Mouse (Mus musculus): ENCODE measurements around the gene Eif2s2. TPM values are rescaled to one million over a fixed set of nuclear protein-coding genes. Genes with fewer than 3 reads are reported as not detected.
"Not testable (repeated sequence)": the region's sequence is repeated elsewhere in the genome, so short reads cannot be mapped to it uniquely, and the experiment has no call there.

Eif2s2 gene
- 93.9 and 103 TPM in 2 replicates for polyA plus RNA-seq (2016; fragmentation: Nextera tagmentation; extraction: Ambion mirVana)

DNA sequence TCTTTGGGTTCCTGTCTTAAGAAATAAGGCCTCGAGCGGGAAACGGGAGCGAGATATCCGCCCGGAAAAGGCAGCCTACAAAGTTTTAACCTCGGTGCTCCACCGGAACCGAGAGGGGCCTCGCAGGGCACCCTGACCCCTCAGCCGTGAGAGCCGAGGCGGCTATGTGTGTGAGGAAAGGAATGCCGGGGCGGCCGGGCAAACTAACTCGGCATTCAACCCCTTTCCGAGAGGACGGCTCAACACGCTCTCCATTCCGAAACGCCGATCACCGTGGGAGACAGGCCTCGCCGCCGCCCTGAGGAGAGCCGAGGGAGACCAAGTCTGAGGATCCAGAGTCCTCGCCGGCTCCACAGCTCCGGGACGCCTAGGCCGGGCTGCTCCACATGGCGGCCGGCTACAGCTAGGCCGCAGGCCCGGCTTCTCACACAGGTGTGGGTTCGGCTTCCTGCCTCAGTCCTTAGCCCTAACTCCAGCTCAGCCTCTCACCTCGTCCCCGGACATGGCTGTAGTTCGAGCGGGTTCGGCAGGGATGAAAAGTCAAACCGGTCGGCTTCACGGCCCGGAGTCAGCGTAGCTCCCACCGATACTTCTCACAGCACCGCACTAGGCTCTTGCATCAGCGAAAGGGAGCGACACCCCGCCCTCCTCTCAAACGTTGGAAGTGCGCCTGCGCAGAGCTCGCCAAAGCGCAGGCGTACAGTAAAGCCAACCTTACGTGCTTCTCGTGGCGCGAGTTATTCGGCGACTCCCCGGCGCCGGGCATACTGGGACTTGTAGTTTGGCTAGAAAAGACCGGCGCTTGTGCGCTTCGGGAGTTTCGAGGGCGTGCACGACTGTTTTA lies at the start of gene Eif2s2:
Eif2s2 (minus strand) TSS at position 735 of the 844 bp plus-strand sequence.
- Histone ChIP-seq H3K27me3 (0 out of 2 replicates have a peak, but pooled peaks cover 3% of the 10 kb centered on the region), H3K27ac (replicated peaks) (peak within 1 kb of the TSS; percentile 77), H3K9me3 (no peaks in the 10 kb centered on the region), H3K4me2 (replicated peaks) (peak within 1 kb of the TSS; percentile 77), H3K4me1 (peaks cover 15% of the 10 kb centered on the region), H3K36me3 (peaks cover 5% of the 10 kb centered on the region; the same call in 1 of the 2 replicates), H3K4me3 (peak within 1 kb of the TSS; percentile 84), H3K9ac (replicated peaks) (peak within 1 kb of the TSS; percentile 91)
- ATAC-seq (ENCODE audit: low FRiP score, low read depth): peak; percentile 99
- under 1% methylated on average over 75 of the region's 75 CpGs for WGBS

DNA sequence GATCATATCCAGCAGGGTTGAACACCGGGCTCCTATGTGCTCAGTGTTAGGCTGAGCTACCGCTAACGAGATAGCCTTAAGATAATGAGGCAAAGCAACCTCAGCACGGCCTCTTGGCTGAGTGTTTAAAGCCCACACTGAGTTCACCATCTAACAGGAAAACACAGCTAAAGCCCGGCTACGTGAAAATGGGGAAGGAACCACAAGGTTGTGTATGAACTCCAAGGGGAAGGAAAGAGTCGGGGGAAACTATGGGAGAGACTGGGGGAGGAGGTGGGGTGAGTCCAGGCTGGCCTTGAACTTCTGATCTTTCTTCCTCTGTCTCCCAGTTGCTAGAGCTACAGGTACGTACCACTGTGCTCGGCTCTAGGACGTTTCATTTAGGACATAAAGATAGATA lies 49.2 kb upstream of the Eif2s2 start:
- H3K9ac ChIP-seq (replicated peaks): no peak overlapping the region
- 84% methylated on average over 10 of the region's 10 CpGs for WGBS
- H3K9me3 ChIP-seq: no peaks in the 10 kb centered on the region
- no peak overlapping the region for H3K4me2 ChIP-seq (replicated peaks)
- peaks cover 11% of the 10 kb centered on the region; the same call in 1 of the 2 replicates for H3K4me1 ChIP-seq
- no peaks in the 10 kb centered on the region for H3K36me3 ChIP-seq
- H3K27me3 ChIP-seq: peaks cover 5% of the 10 kb centered on the region; the same call in 1 of the 2 replicates
- H3K27ac ChIP-seq (replicated peaks): no peak overlapping the region
- ATAC-seq (ENCODE audit: low FRiP score, low read depth): no peak
- H3K4me3 ChIP-seq: no peak overlapping the region

DNA sequence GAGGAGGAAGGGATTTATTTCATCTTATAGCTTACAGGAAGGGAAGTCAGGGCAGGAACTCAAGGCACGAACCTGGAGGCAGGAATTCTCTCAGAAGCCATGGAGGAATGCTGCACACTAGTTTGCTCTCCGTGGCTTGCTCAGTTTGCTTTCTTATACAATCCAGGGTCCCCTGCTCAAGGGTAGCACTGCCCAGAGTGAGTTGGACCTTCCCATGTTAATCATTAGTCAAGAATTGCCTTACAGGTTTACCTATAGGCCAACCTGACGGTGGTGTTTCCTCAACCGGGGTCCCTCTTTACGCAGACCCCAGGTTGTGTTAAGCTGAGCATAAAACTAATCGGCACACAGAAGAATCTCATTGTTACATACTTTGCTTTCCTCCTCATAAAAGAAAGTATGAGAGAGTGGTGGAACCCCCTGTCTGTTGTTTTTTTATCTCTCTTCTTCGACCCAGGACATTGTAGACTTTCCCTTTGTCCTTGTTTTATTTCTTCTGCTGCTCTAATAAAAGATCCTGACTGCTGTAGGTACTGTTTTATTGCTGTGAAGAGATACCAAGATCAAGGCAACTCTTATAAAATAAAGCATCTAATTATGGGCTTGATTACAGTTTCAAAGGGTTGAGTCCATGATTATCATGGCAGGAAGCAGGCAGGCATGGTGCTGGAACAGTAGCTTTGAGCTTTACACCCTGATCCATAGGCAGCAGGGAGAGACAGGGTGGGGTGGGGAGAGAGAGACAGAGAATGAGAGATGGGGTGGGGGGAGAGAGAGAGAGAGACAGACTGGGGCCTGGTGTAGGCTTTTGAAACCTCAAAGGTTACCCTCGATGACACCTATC lies 45.0 kb upstream of the Eif2s2 start:
- 88% methylated on average over 8 of the region's 8 CpGs for WGBS
- no peak for ATAC-seq (ENCODE audit: low FRiP score, low read depth)

DNA sequence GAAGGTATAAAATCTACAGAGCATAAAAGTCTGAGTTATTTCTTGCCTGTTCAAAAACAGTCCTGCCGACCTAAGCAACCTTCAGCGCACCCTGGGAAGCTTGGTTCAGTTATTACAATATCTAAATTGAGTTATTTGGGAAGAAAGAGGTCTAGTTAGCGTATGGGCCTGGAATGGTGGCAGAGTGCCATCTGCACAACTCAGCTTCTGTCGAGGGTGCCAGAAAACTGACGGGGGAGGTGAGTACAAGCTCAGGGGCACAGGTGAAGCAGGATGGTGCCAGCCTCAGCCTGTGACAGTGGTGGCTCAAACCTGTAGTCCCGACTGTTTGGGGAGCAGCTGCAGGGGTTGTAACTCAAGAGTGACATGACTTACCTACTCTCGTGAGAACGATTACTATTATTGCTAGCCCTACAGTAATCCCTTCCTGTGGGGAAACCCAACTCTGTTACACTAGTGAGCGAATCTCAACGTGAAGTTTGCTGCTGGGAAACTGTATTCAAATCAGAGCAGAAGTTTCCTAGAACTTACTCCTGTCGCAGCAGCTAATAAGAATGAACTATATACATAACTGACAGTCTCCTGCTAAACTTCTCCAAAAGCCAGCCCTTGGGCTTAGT lies 43.9 kb upstream of the Eif2s2 start:
- H3K4me1 ChIP-seq: 0 out of 2 replicates have a peak, but pooled peaks cover 4% of the 10 kb centered on the region
- WGBS: 80% methylated on average over 11 of the region's 11 CpGs
- H3K9ac ChIP-seq (replicated peaks): no peak overlapping the region
- H3K27ac ChIP-seq (replicated peaks): no peak overlapping the region
- H3K4me3 ChIP-seq: no peak overlapping the region
- no peak for ATAC-seq (ENCODE audit: low FRiP score, low read depth)
- H3K9me3 ChIP-seq: no peaks in the 10 kb centered on the region
- H3K27me3 ChIP-seq: no peaks in the 10 kb centered on the region; the same call in 1 of the 2 replicates
- no peaks in the 10 kb centered on the region for H3K36me3 ChIP-seq
- no peak overlapping the region for H3K4me2 ChIP-seq (replicated peaks)

More for the DNA sequence above, 45.0 kb upstream of the Eif2s2 start:
- Histone ChIP-seq H3K4me1 (peaks cover 9% of the 10 kb centered on the region; the same call in 1 of the 2 replicates), H3K9me3 (no peaks in the 10 kb centered on the region), H3K27me3 (peaks cover 5% of the 10 kb centered on the region; the same call in 1 of the 2 replicates), H3K4me2 (replicated peaks) (no peak overlapping the region), H3K9ac (replicated peaks) (no peak overlapping the region), H3K27ac (replicated peaks) (no peak overlapping the region), H3K4me3 (no peak overlapping the region), H3K36me3 (no peaks in the 10 kb centered on the region)

DNA sequence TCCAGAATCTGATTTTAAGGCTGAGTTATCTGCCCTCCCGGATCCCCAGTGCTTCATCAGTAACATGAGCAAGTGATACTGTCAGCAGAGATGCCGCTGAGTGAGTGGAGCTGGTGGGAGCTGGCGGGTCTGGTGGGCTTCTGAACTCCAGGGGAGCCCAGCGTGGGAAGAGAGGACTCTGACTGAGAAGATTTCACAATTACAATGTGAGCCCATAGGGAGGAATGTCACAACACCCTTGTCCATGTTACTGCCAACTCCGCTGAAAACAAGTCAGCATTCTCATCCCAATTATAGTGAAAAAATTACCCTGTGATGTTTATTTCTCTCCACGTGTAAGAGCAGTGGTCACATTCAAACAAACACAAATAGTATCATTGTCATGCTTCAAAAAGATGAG lies 43.4 kb upstream of the Eif2s2 start:
- Histone ChIP-seq H3K4me3 (no peak overlapping the region), H3K36me3 (no peaks in the 10 kb centered on the region), H3K4me1 (no peaks in the 10 kb centered on the region), H3K27ac (replicated peaks) (no peak overlapping the region), H3K4me2 (replicated peaks) (no peak overlapping the region), H3K27me3 (no peaks in the 10 kb centered on the region), H3K9ac (replicated peaks) (no peak overlapping the region), H3K9me3 (no peaks in the 10 kb centered on the region)
- no peak for ATAC-seq (ENCODE audit: low FRiP score, low read depth)
- WGBS: 74% methylated on average over 6 of the region's 6 CpGs

DNA sequence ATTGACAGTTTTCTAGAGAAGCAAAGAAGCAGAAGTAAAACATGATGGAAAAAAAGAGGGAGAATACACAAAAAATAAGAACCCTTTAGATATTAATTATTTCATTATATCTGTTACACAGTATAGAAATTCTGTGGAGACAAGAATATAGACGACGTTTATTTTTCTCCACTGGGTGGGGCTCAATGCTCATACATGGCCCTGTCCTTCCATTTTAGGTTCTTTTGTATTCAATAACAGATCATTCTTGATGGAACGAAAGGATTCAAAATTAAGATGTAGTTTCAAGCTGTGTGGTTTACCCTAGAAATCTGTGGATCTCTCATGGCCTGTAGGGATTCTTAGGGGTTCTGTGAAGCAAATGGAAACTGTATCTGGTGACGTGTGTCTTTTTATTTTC lies 41.1 kb upstream of the Eif2s2 start:
- 68% methylated on average over 4 of the region's 4 CpGs for whole genome bisulfite sequencing
- ATAC-seq (ENCODE audit: low FRiP score, low read depth): no peak

DNA sequence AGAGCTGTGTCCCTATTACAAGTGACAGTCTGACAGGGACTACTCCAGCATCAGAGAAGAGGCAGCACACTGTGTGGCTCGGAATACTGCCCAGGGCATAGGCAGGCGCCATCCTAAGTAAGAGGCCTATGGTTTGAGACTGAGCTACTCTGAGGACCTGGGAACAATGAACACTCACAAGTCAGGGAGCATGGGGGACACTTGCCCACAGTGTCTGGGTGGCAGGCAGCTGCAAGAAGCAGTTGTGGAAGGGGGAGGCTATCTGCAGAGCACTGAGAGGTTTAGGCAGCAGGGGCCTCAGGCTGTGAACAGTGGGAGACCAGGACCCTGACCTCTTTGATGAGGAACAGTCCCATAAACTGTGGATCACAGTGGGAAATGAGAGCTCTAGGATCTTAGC lies 35.6 kb upstream of the Eif2s2 start:
- no peak overlapping the region for H3K27ac ChIP-seq (replicated peaks)

More for the DNA sequence above, 41.1 kb upstream of the Eif2s2 start:
- Histone ChIP-seq H3K36me3 (no peaks in the 10 kb centered on the region), H3K4me2 (replicated peaks) (no peak overlapping the region), H3K9me3 (no peaks in the 10 kb centered on the region), H3K4me1 (no peaks in the 10 kb centered on the region), H3K9ac (replicated peaks) (no peak overlapping the region), H3K27me3 (no peaks in the 10 kb centered on the region), H3K27ac (replicated peaks) (no peak overlapping the region), H3K4me3 (no peak overlapping the region)

DNA sequence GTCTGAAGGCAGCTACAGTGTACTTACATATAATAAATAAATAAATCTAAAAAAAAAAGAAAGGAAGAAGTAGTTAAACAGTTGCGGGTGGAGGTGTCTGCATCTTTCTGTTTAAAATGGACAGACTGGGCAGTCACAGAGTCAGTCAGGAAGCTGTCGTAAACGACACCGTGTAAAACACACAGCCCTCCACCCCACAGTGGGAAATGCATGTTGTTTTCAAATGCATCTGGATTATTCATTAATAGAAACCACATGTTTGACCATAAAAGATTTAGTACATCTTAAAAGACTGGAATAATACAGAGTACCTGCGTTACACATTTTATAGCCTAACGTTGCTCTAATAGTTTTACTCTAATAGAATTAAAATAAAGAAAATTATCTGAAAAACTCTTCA lies 34.1 kb upstream of the Eif2s2 start:
- Histone ChIP-seq H3K27me3 (no peaks in the 10 kb centered on the region), H3K4me1 (peaks cover 13% of the 10 kb centered on the region; the same call in 1 of the 2 replicates), H3K36me3 (no peaks in the 10 kb centered on the region), H3K9me3 (no peaks in the 10 kb centered on the region), H3K4me3 (no peak overlapping the region), H3K9ac (replicated peaks) (no peak overlapping the region), H3K27ac (replicated peaks) (no peak overlapping the region), H3K4me2 (replicated peaks) (no peak overlapping the region)
- no peak for ATAC-seq (ENCODE audit: low FRiP score, low read depth)
- WGBS: 83% methylated on average over 6 of the region's 6 CpGs

More for the DNA sequence above, 35.6 kb upstream of the Eif2s2 start:
- H3K27me3 ChIP-seq: no peaks in the 10 kb centered on the region
- no peaks in the 10 kb centered on the region for H3K9me3 ChIP-seq
- no peak for ATAC-seq (ENCODE audit: low FRiP score, low read depth)
- 38% methylated on average over 2 of the region's 2 CpGs for WGBS
- H3K9ac ChIP-seq (replicated peaks): no peak overlapping the region
- H3K4me2 ChIP-seq (replicated peaks): no peak overlapping the region
- no peaks in the 10 kb centered on the region for H3K36me3 ChIP-seq
- H3K4me3 ChIP-seq: no peak overlapping the region
- H3K4me1 ChIP-seq: peaks cover 13% of the 10 kb centered on the region; the same call in 1 of the 2 replicates

DNA sequence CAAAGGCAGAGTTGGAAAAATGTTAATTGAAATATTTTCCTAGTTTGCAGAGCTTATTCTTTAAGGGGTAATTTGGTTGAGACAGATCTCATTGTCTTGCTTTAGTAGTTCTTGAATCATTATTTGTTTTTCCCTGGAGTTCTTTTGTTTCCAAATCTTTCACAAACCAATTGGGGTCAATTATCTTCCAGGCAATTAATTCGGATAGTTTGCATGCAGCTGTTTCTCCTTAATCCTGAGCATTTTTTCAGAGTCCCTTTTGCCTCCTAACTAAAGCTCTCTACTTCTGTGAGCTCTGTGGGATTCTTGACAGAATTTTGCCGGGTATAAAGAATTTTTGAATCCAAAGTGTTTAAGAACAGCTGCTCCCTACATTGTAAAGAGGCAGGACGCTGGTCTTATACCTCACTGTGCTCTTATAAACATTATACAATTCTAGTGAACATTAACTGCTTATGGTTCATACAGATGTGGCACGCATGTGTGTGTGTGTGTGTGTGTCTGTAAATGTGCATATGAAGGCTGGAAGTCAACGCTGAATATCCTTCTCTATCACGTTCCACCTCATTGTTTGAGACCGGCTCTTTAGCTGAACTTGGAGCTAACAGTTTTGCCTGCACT lies 32.8 kb upstream of the Eif2s2 start:
- H3K4me1 ChIP-seq: peaks cover 13% of the 10 kb centered on the region; the same call in 1 of the 2 replicates
- 42% methylated on average over 7 of the region's 7 CpGs for WGBS
- H3K9ac ChIP-seq (replicated peaks): no peak overlapping the region
- H3K27me3 ChIP-seq: no peaks in the 10 kb centered on the region
- no peak overlapping the region for H3K4me3 ChIP-seq
- no peaks in the 10 kb centered on the region for H3K9me3 ChIP-seq
- H3K27ac ChIP-seq (replicated peaks): no peak overlapping the region
- no peak overlapping the region for H3K4me2 ChIP-seq (replicated peaks)
- H3K36me3 ChIP-seq: no peaks in the 10 kb centered on the region
- no peak for ATAC-seq (ENCODE audit: low FRiP score, low read depth)

DNA sequence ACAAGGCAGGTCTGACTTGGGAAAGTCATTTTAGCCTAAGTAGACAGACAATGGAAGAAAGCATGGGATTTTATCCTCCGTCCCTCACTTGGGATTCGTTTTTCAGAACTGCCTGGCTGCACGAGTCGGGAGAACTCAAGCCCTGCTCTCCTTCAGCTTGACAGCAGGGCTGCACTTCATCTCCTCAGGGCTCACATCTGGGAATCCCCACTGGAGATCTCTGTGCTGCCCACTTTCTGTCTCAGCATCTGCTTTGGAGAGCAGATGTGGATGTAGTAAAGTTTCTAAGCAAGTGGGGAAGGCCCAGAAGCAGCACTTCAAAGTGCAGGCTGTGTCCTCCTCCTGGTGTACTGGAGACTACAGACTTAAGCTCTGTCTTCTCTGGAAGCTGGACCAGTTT lies 29.4 kb upstream of the Eif2s2 start:
- H3K27ac ChIP-seq (replicated peaks); ATAC-seq (ENCODE audit: low FRiP score, low read depth); H3K4me1 ChIP-seq; H3K9ac ChIP-seq (replicated peaks); H3K27me3 ChIP-seq; H3K9me3 ChIP-seq; H3K36me3 ChIP-seq; H3K4me2 ChIP-seq (replicated peaks); H3K4me3 ChIP-seq: not testable (repeated sequence)
- no CpG with 5 or more reads among the region's 4 CpGs for WGBS

DNA sequence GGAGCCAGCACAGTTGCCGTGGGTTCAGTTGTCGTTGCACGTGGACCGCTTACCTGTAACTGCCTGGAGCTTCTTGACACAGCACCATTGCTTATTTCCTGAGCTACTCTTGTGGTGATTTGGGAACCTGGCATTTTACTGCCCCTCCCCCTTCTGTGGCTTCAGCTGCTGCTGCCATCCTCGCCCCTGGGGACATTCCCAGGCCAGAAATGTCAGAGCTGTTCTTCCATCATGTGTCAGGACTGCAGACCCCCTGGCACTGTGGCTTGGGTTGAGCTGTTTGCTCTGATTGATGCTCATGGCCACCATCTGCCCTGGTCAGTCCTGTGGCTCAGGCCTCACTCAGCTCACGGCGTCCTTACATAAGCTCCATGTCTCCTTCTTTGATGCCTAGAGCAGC lies 28.2 kb upstream of the Eif2s2 start:
- H3K4me3 ChIP-seq: no peak overlapping the region
- no peak overlapping the region for H3K27ac ChIP-seq (replicated peaks)
- H3K9ac ChIP-seq (replicated peaks): no peak overlapping the region
- no peak for ATAC-seq (ENCODE audit: low FRiP score, low read depth)
- H3K9me3 ChIP-seq: no peaks in the 10 kb centered on the region
- no peak overlapping the region for H3K4me2 ChIP-seq (replicated peaks)
- 91% methylated on average over 7 of the region's 7 CpGs for WGBS
- H3K4me1 ChIP-seq: peaks cover 6% of the 10 kb centered on the region; the same call in 1 of the 2 replicates
- H3K27me3 ChIP-seq: no peaks in the 10 kb centered on the region
- H3K36me3 ChIP-seq: no peaks in the 10 kb centered on the region
